Mouse (Mus musculus): ENCODE measurements around the gene Bloc1s1.

The Bloc1s1 gene

GRCm38 (mm10) chr10:128923935-128924334 is at the start of gene Bloc1s1:
Gene Bloc1s1 (minus strand): TSS chr10:128924035.
- DNase-seq (ENCODE audit: low read depth), result no peak

- DNase-seq (ENCODE audit: low read depth), result peak; percentile 63
These were observed 49.0 kb upstream of the Bloc1s1 start for GRCm38 (mm10) chr10:128972841-128973240.

- no peak for DNase-seq (ENCODE audit: low read depth)
These were observed 47.0 kb upstream of the Bloc1s1 start for GRCm38 (mm10) chr10:128970740-128971250.

- DNase-seq (ENCODE audit: low read depth), result no peak
These were observed 44.5 kb upstream of the Bloc1s1 start for GRCm38 (mm10) chr10:128968341-128968749.

GRCm38 (mm10) chr10:128965871-128966270 is 42.0 kb upstream of the Bloc1s1 start:
- peak; percentile 58 for DNase-seq (ENCODE audit: low read depth)

GRCm38 (mm10) chr10:128964961-128965360 is 41.1 kb upstream of the Bloc1s1 start:
- no peak for DNase-seq (ENCODE audit: low read depth)

- no peak for DNase-seq (ENCODE audit: low read depth)
These were observed 37.1 kb upstream of the Bloc1s1 start, which contains the start of gene Mettl7b for GRCm38 (mm10) chr10:128960590-128961584. Gene Mettl7b (minus strand): TSS chr10:128960988.

GRCm38 (mm10) chr10:128960142-128960541 is 36.3 kb upstream of the Bloc1s1 start:
- no peak for DNase-seq (ENCODE audit: low read depth)

- no peak for DNase-seq (ENCODE audit: low read depth)
These were observed 34.5 kb upstream of the Bloc1s1 start for GRCm38 (mm10) chr10:128958340-128958739.

- no peak for DNase-seq (ENCODE audit: low read depth)
These were observed 26.5 kb upstream of the Bloc1s1 start for GRCm38 (mm10) chr10:128950208-128950887.

- DNase-seq (ENCODE audit: low read depth), result no peak
These were observed 23.7 kb upstream of the Bloc1s1 start for GRCm38 (mm10) chr10:128947496-128947895.

GRCm38 (mm10) chr10:128945675-128946074 is 21.8 kb upstream of the Bloc1s1 start:
- peak; percentile 65 for DNase-seq (ENCODE audit: low read depth)

- no peak for DNase-seq (ENCODE audit: low read depth)
These were observed 16.7 kb upstream of the Bloc1s1 start for GRCm38 (mm10) chr10:128940475-128941061.

GRCm38 (mm10) chr10:128938974-128939373 is 15.1 kb upstream of the Bloc1s1 start:
- no peak for DNase-seq (ENCODE audit: low read depth)

- DNase-seq (ENCODE audit: low read depth), result no peak
These were observed 14.6 kb upstream of the Bloc1s1 start for GRCm38 (mm10) chr10:128938457-128938856.

- DNase-seq (ENCODE audit: low read depth), result no peak
These were observed 14.0 kb upstream of the Bloc1s1 start for GRCm38 (mm10) chr10:128937756-128938390.

- no peak for DNase-seq (ENCODE audit: low read depth)
These were observed 12.1 kb upstream of the Bloc1s1 start for GRCm38 (mm10) chr10:128935826-128936440.

GRCm38 (mm10) chr10:128934997-128935787 is 11.4 kb upstream of the Bloc1s1 start:
- no peak for DNase-seq (ENCODE audit: low read depth)

GRCm38 (mm10) chr10:128933976-128934721 is 10.3 kb upstream of the Bloc1s1 start:
- DNase-seq (ENCODE audit: low read depth), result no peak

GRCm38 (mm10) chr10:128933574-128933973 is 9.7 kb upstream of the Bloc1s1 start, which contains the start of gene Itga7:
Gene Itga7 (plus strand): TSS chr10:128933818.
- DNase-seq (ENCODE audit: low read depth), result no peak
